Mouse (Mus musculus) bone marrow, adult 2 months (tissue): ENCODE results near the gene Cyp2d12. TPM values are rescaled to one million over a fixed set of nuclear protein-coding genes. Genes with fewer than 3 reads are reported as not detected.

Experiments used
- H3K27ac ChIP-seq: fragments of 200-500 bp; 2 replicates; pipeline ENCODE4 v1.5.1; 2012; ENCODE audit warnings: low read depth, mild to moderate bottlenecking, control low read depth, inconsistent platforms, low read length; ENCODE audit not compliant: control insufficient read depth, poor library complexity, insufficient read depth
- H3K4me1 ChIP-seq: fragments of 200-500 bp; 2 replicates; pipeline ENCODE4 v1.6.1; 2011; ENCODE audit warnings: low read length; ENCODE audit not compliant: control insufficient read depth, insufficient read depth
- H3K4me3 ChIP-seq: fragments of 200-500 bp; replicated peaks from 2 replicates; pipeline ENCODE3; 2011; ENCODE audit warnings: mild to moderate bottlenecking, low read depth, low read length, control low read depth; ENCODE audit not compliant: control insufficient read depth
- CTCF ChIP-seq: fragments of 200-500 bp; IDR thresholded peaks from 2 replicates; pipeline ENCODE4 v1.5.1; 2011; ENCODE audit warnings: low read length, control low read depth; ENCODE audit not compliant: control insufficient read depth, insufficient read depth
- POLR2A ChIP-seq: fragments of 200-500 bp; IDR thresholded peaks from 2 replicates; pipeline ENCODE4 v1.6.1; 2011; ENCODE audit warnings: low read depth, mild to moderate bottlenecking, control low read depth, low read length, borderline replicate concordance; ENCODE audit not compliant: control insufficient read depth
- WGBS: fragments of 180-500 bp; shearing (Covaris S2); methylation state at CpG from one replicate; pipeline ENCODE4 v1.1.7; 2018; 5-methylcytosine and 5-hydroxymethylcytosine counted together
- polyA plus RNA-seq: library from polyadenylated mRNA; stranded (reverse); fragments of >200 nt; gene quantifications from 2 replicates; pipeline ENCODE4 v1.2.4, GENCODE M21; 2011; ENCODE audit warnings: low replicate concordance; ENCODE audit not compliant: missing spikeins, insufficient read depth, insufficient read length

Gene Cyp2d12
- polyA plus RNA-seq, 1 experiment, result not detected

- Histone ChIP-seq H3K4me3 (no peak overlapping the region), H3K4me1 (no peaks in the 10 kb centered on the region), H3K27ac (no peak overlapping the region)
- 67% methylated on average over 1 of the region's 1 CpGs for WGBS
- TF ChIP-seq CTCF (no peak), POLR2A (no peak)
These were observed 18.0 kb downstream of the Cyp2d12 start for GRCm38 (mm10) chr15:82572856-82573255.

- no peak overlapping the region for H3K27ac ChIP-seq
- TF ChIP-seq CTCF, result no peak
- TF ChIP-seq POLR2A, result no peak
- H3K4me3 ChIP-seq, result no peak overlapping the region
- 78% methylated on average over 2 of the region's 2 CpGs for WGBS
- H3K4me1 ChIP-seq, result no peaks in the 10 kb centered on the region
These were observed 24.2 kb downstream of the Cyp2d12 start for GRCm38 (mm10) chr15:82579071-82579470.

GRCm38 (mm10) chr15:82582621-82583020 lies 27.7 kb downstream of the Cyp2d12 start:
- TF ChIP-seq POLR2A, result no peak
- no peak for TF ChIP-seq CTCF
- Histone ChIP-seq H3K27ac (no peak overlapping the region), H3K4me3 (no peak overlapping the region), H3K4me1 (no peaks in the 10 kb centered on the region)
- 76% methylated on average over 9 of the region's 9 CpGs for WGBS

Other genes with a start within 250 kb of the Cyp2d12 start
- 35.6 and 49.3 TPM in 2 replicates for gene Naga, start 216.1 kb upstream of the Cyp2d12 start, polyA plus RNA-seq
- 22.5 and 34.5 TPM in 2 replicates for gene Pheta2, start 216.1 kb upstream of the Cyp2d12 start, polyA plus RNA-seq
- gene Smdt1, start 216.1 kb upstream of the Cyp2d12 start, polyA plus RNA-seq, result 121 and 216 TPM in 2 replicates
- gene Ndufa6, start 200.8 kb upstream of the Cyp2d12 start, polyA plus RNA-seq, result 120 and 208 TPM in 2 replicates
- gene Cyp2d22, start 174.8 kb upstream of the Cyp2d12 start, polyA plus RNA-seq, result 5.2 and 7.2 TPM in 2 replicates
- gene Cyp2d11, start 161.1 kb upstream of the Cyp2d12 start, polyA plus RNA-seq, result not detected in 2 replicates
- 1.4 and 3.4 TPM in 2 replicates for gene Cyp2d10, start 147.9 kb upstream of the Cyp2d12 start, polyA plus RNA-seq
- 1.3 and 5.0 TPM in 2 replicates for gene Cyp2d9, start 121.6 kb upstream of the Cyp2d12 start, polyA plus RNA-seq
- not detected in 2 replicates for gene Cyp2d34, start 65.9 kb downstream of the Cyp2d12 start, polyA plus RNA-seq
- not detected in 2 replicates for gene Cyp2d40, start 209.1 kb downstream of the Cyp2d12 start, polyA plus RNA-seq
- 0.86 and 3.2 TPM in 2 replicates for gene Cyp2d26, start 239.2 kb downstream of the Cyp2d12 start, polyA plus RNA-seq